Mouse (Mus musculus) hindbrain, embryonic 16.5 days (tissue): ENCODE measurements around the gene Hdac11. TPM values are rescaled to one million over a fixed set of nuclear protein-coding genes. Genes with fewer than 3 reads are reported as not detected.

ENCODE experiments used
- ATAC-seq: fragments of 200-750 bp; cut with Nextera tagmentation; 2 replicates; pipeline ENCODE4 v1.8.0; 2017; ENCODE audit warnings: moderate TSS enrichment, moderate library complexity
- H3K27ac ChIP-seq: fragments of 300-500 bp; sonication (generic); 2 replicates; pipeline ENCODE4 v1.5.1; 2014; ENCODE audit warnings: low read depth, mild to moderate bottlenecking, control low read depth, low read length, moderate library complexity
- H3K27me3 ChIP-seq: fragments of 300-500 bp; sonication (generic); replicated peaks from 2 replicates; pipeline ENCODE4 v1.6.1; 2014; ENCODE audit warnings: low read length; ENCODE audit not compliant: control insufficient read depth, insufficient read depth
- H3K36me3 ChIP-seq: fragments of 300-500 bp; sonication (generic); 2 replicates; pipeline ENCODE4 v1.6.1; 2014; ENCODE audit warnings: mild to moderate bottlenecking, low read length, moderate library complexity, mixed read lengths; ENCODE audit not compliant: control insufficient read depth, insufficient read depth
- H3K4me1 ChIP-seq: fragments of 300-500 bp; sonication (generic); 2 replicates; pipeline ENCODE4 v1.6.1; 2014; ENCODE audit warnings: low read depth, low read length; ENCODE audit not compliant: control insufficient read depth, insufficient read depth
- H3K4me2 ChIP-seq: fragments of 300-500 bp; sonication (generic); 2 replicates; pipeline ENCODE4 v1.6.1; 2014; ENCODE audit warnings: mild to moderate bottlenecking, low read length, control low read depth, moderate library complexity
- H3K4me3 ChIP-seq: fragments of 300-500 bp; sonication (generic); 2 replicates; pipeline ENCODE4 v1.5.1; 2014; ENCODE audit warnings: mild to moderate bottlenecking, low read length, control low read depth, moderate library complexity
- H3K9ac ChIP-seq: fragments of 300-500 bp; sonication (generic); 2 replicates; pipeline ENCODE4 v1.6.1; 2014; ENCODE audit warnings: low read depth, mild to moderate bottlenecking, control low read depth, low read length, moderate library complexity
- H3K9me3 ChIP-seq: fragments of 300-500 bp; sonication (generic); 2 replicates; pipeline ENCODE4 v1.6.1; 2014; ENCODE audit warnings: mild to moderate bottlenecking, low read length, moderate library complexity; ENCODE audit not compliant: control insufficient read depth
- WGBS: fragments of 180-500 bp; shearing (Covaris S2); extraction: QIAGEN DNeasy Blood & Tissue Kit; methylation state at CpG from one replicate; pipeline ENCODE4 v1.1.7; 2014; 5-methylcytosine and 5-hydroxymethylcytosine counted together
- polyA plus RNA-seq: library from polyadenylated mRNA; unstranded; fragments of >200 nt; fragmentation: Nextera tagmentation; extraction: Ambion mirVana; gene quantifications from 2 replicates; pipeline ENCODE4 v1.2.1, GENCODE M21; 2015

The Hdac11 gene
- polyA plus RNA-seq, 1 experiment from 2014 or later, result 53.5 TPM

- H3K36me3 ChIP-seq, result no peaks in the 10 kb centered on the region
- no peaks in the 10 kb centered on the region for H3K4me1 ChIP-seq
- no peaks in the 10 kb centered on the region for H3K27me3 ChIP-seq
- no peak for ATAC-seq
- no peaks in the 10 kb centered on the region for H3K9me3 ChIP-seq
- H3K9ac ChIP-seq, result no peak overlapping the region
- no peak overlapping the region for H3K27ac ChIP-seq
- WGBS, result 89% methylated on average over 2 of the region's 2 CpGs
- H3K4me3 ChIP-seq, result no peak overlapping the region
- no peak overlapping the region for H3K4me2 ChIP-seq
These were observed 31.3 kb upstream of the Hdac11 start for GRCm38 (mm10) chr6:91125228-91125585.

GRCm38 (mm10) chr6:91128996-91129395 is 27.5 kb upstream of the Hdac11 start:
- no peak for ATAC-seq
- Histone ChIP-seq H3K4me1 (no peaks in the 10 kb centered on the region), H3K27ac (no peak overlapping the region), H3K27me3 (no peaks in the 10 kb centered on the region), H3K4me2 (no peak overlapping the region), H3K4me3 (no peak overlapping the region), H3K9me3 (no peaks in the 10 kb centered on the region), H3K9ac (no peak overlapping the region), H3K36me3 (no peaks in the 10 kb centered on the region)
- 49% methylated on average over 4 of the region's 4 CpGs for WGBS

GRCm38 (mm10) chr6:91130856-91131255 is 25.6 kb upstream of the Hdac11 start:
- no peak overlapping the region for H3K4me3 ChIP-seq
- no peak overlapping the region for H3K4me2 ChIP-seq
- no peak for ATAC-seq
- H3K9ac ChIP-seq, result no peak overlapping the region
- no peaks in the 10 kb centered on the region for H3K36me3 ChIP-seq
- 60% methylated on average over 1 of the region's 1 CpGs for WGBS
- no peaks in the 10 kb centered on the region for H3K27me3 ChIP-seq
- H3K4me1 ChIP-seq, result no peaks in the 10 kb centered on the region
- H3K9me3 ChIP-seq, result no peaks in the 10 kb centered on the region
- no peak overlapping the region for H3K27ac ChIP-seq

- H3K36me3 ChIP-seq, result no peaks in the 10 kb centered on the region
- WGBS, result 72% methylated on average over 10 of the region's 10 CpGs
- no peak overlapping the region for H3K4me3 ChIP-seq
These were observed 19.0 kb upstream of the Hdac11 start for GRCm38 (mm10) chr6:91137343-91137956.

GRCm38 (mm10) chr6:91139846-91140245 is 16.6 kb upstream of the Hdac11 start:
- WGBS, result 33% methylated on average over 4 of the region's 4 CpGs
- Histone ChIP-seq H3K4me3 (no peak overlapping the region), H3K27me3 (no peaks in the 10 kb centered on the region), H3K9me3 (no peaks in the 10 kb centered on the region), H3K4me2 (no peak overlapping the region), H3K27ac (no peak overlapping the region), H3K9ac (no peak overlapping the region), H3K36me3 (no peaks in the 10 kb centered on the region), H3K4me1 (no peaks in the 10 kb centered on the region)
- peak; percentile 27; the same call in 1 of the 2 replicates for ATAC-seq

More at GRCm38 (mm10) chr6:91137343-91137956, 19.0 kb upstream of the Hdac11 start:
- Histone ChIP-seq H3K27ac (no peak overlapping the region), H3K4me2 (no peak overlapping the region), H3K9me3 (no peaks in the 10 kb centered on the region), H3K4me1 (no peaks in the 10 kb centered on the region), H3K27me3 (no peaks in the 10 kb centered on the region), H3K9ac (no peak overlapping the region)
- ATAC-seq, result no peak

GRCm38 (mm10) chr6:91145056-91145455 is 11.4 kb upstream of the Hdac11 start:
- no peak for ATAC-seq
- H3K4me2 ChIP-seq, result no peak overlapping the region
- H3K4me1 ChIP-seq, result peaks cover 17% of the 10 kb centered on the region
- no peak overlapping the region for H3K4me3 ChIP-seq
- H3K9me3 ChIP-seq, result no peaks in the 10 kb centered on the region
- no peak overlapping the region for H3K9ac ChIP-seq
- WGBS, result 55% methylated on average over 3 of the region's 3 CpGs
- H3K36me3 ChIP-seq, result no peaks in the 10 kb centered on the region
- no peaks in the 10 kb centered on the region for H3K27me3 ChIP-seq
- no peak overlapping the region for H3K27ac ChIP-seq

GRCm38 (mm10) chr6:91145572-91145971 is 10.9 kb upstream of the Hdac11 start:
- Histone ChIP-seq H3K9me3 (no peaks in the 10 kb centered on the region), H3K4me1 (peaks cover 17% of the 10 kb centered on the region), H3K9ac (no peak overlapping the region), H3K27me3 (no peaks in the 10 kb centered on the region), H3K4me3 (no peak overlapping the region), H3K27ac (peak overlapping the region; percentile 8; the same call in 1 of the 2 replicates), H3K36me3 (no peaks in the 10 kb centered on the region), H3K4me2 (no peak overlapping the region)
- ATAC-seq, result no peak
- 55% methylated on average over 5 of the region's 5 CpGs for WGBS

GRCm38 (mm10) chr6:91146443-91147151 is 9.9 kb upstream of the Hdac11 start:
- Histone ChIP-seq H3K36me3 (no peaks in the 10 kb centered on the region), H3K27me3 (no peaks in the 10 kb centered on the region), H3K4me1 (peaks cover 17% of the 10 kb centered on the region), H3K27ac (peak overlapping the region; percentile 85), H3K4me2 (no peak overlapping the region), H3K9ac (peak overlapping the region; percentile 4), H3K4me3 (no peak overlapping the region), H3K9me3 (no peaks in the 10 kb centered on the region)
- WGBS, result 6% methylated on average over 5 of the region's 5 CpGs
- ATAC-seq, result peak; percentile 84

GRCm38 (mm10) chr6:91147152-91147770 is 9.2 kb upstream of the Hdac11 start:
- no peak overlapping the region for H3K4me2 ChIP-seq
- WGBS, result 58% methylated on average over 2 of the region's 2 CpGs
- peak overlapping the region; percentile 85 for H3K27ac ChIP-seq
- H3K36me3 ChIP-seq, result no peaks in the 10 kb centered on the region
- H3K9me3 ChIP-seq, result no peaks in the 10 kb centered on the region
- no peaks in the 10 kb centered on the region for H3K27me3 ChIP-seq
- no peak overlapping the region for H3K4me3 ChIP-seq
- ATAC-seq, result peak; percentile 80
- H3K4me1 ChIP-seq, result peaks cover 17% of the 10 kb centered on the region
- peak overlapping the region; percentile 4; the same call in 1 of the 2 replicates for H3K9ac ChIP-seq
